Mouse (Mus musculus): ENCODE measurements around the gene Arhgap23. TPM values are rescaled to one million over a fixed set of nuclear protein-coding genes. Genes with fewer than 3 reads are reported as not detected.

Arhgap23 gene
- polyA plus RNA-seq, 1 experiment from 2014 or later, result 7.0 TPM

DNA sequence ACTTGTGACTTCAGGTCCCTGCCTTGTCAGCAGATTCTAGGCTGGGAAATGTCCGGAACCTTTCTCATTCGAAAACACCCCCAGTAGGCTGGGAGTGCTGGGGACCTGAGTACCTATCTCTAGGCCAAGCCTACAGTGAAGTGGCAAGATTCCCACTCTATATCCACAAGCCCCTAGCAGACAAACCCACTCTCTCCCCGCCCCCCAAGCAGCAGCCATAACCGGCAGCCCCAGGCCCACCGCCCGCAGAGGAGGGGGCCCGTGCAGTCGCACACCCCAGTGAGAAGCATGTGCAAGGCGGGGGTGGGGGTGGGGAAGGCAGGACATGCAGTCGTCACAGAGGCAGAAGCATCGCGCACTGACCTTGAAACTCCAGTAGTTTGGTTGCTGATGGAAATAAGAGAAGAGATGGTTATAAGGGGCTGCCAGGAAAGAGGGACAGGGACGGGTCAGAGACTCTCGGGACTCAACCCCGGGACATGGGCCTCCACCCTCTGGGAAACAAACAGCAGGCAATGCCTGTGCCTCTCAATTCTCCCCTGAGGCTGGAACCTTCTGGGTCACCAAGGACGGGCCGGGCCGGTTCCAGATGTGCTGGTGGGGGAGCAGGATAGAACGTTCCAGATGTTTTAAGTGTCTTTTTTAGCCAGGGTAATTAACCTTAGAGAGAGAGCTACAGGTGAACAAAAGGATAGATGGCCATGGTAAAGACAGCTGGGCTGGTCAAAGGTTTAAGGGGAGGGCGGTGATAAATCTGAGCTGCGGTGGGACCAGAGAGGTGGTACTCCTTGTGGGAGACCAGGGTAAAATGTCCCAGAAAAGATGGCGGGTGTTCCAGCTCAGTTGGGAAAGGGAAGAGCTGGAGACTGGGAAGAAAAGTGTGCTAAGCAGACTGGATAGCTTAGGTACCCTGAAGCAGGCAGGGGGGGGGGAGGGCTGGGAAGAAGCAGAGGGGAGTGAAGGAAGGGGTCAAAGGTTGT lies 127.1 kb downstream of the Arhgap23 start:
- Histone ChIP-seq H3K4me3 (ENCODE audit: low read depth, low read length) (no peak overlapping the region), H3K4me1 (ENCODE audit: insufficient read depth, low read depth, low read length) (peaks cover 4% of the 10 kb centered on the region; the same call in 1 of the 2 replicates), H3K4me2 (replicated peaks; ENCODE audit: low read depth, low read length) (no peak overlapping the region), H3K36me3 (ENCODE audit: insufficient read depth, low read length) (no peaks in the 10 kb centered on the region), H3K27ac (ENCODE audit: low read length) (no peak overlapping the region), H3K9me3 (ENCODE audit: low read length) (no peaks in the 10 kb centered on the region), H3K27me3 (replicated peaks; ENCODE audit: insufficient read depth, low read length) (peaks cover 37% of the 10 kb centered on the region), H3K9ac (replicated peaks; ENCODE audit: low read depth) (no peak overlapping the region)
- 79% methylated on average over 22 of the region's 22 CpGs for WGBS
- TF ChIP-seq EP300 (IDR thresholded peaks at IDR 0.05) (no peak), CTCF (IDR thresholded peaks at IDR 0.05) (no peak)
- DNase-seq (ENCODE audit: low spot score) (no peak), ATAC-seq (no peak)

DNA sequence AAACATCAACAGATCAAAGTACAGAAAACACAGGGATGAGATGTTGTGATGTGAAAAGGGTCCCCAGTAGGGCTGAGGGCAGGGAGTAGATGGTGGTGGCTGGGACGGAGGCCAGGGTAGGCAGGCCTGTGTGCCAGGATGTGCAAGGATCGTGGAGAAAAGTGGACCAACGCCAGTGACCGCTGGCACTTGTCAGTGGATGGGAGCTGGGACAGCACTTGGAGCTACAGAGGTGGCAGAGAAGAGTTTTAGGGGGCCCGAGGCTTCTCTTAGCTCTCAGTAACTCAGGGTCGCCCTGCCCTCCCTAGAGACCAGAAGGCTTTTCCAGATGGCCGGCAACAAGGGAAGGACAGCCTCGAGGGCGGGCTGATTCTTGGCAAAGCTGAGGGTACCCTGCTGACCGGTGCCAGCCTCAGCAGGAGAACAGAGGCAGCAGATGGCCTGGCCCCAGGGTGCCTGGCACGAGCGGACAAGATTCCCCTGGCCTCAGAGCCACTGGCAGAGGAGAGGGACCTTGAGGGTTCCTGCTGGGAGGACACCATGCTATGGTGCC lies 127.9 kb downstream of the Arhgap23 start:
- H3K4me3 ChIP-seq (ENCODE audit: low read depth, low read length), result no peak overlapping the region
- DNase-seq (ENCODE audit: low spot score) (no peak), ATAC-seq (no peak)
- no peak overlapping the region for H3K9ac ChIP-seq (replicated peaks; ENCODE audit: low read depth)
- WGBS, result 60% methylated on average over 12 of the region's 12 CpGs
- H3K36me3 ChIP-seq (ENCODE audit: insufficient read depth, low read length), result no peaks in the 10 kb centered on the region
- H3K9me3 ChIP-seq (ENCODE audit: low read length), result no peaks in the 10 kb centered on the region
- peaks cover 4% of the 10 kb centered on the region; the same call in 1 of the 2 replicates for H3K4me1 ChIP-seq (ENCODE audit: insufficient read depth, low read depth, low read length)
- TF ChIP-seq CTCF (IDR thresholded peaks at IDR 0.05) (no peak), EP300 (IDR thresholded peaks at IDR 0.05) (no peak)
- H3K27me3 ChIP-seq (replicated peaks; ENCODE audit: insufficient read depth, low read length), result peaks cover 38% of the 10 kb centered on the region; the same call in 1 of the 2 replicates
- H3K4me2 ChIP-seq (replicated peaks; ENCODE audit: low read depth, low read length), result no peak overlapping the region
- no peak overlapping the region for H3K27ac ChIP-seq (ENCODE audit: low read length)

DNA sequence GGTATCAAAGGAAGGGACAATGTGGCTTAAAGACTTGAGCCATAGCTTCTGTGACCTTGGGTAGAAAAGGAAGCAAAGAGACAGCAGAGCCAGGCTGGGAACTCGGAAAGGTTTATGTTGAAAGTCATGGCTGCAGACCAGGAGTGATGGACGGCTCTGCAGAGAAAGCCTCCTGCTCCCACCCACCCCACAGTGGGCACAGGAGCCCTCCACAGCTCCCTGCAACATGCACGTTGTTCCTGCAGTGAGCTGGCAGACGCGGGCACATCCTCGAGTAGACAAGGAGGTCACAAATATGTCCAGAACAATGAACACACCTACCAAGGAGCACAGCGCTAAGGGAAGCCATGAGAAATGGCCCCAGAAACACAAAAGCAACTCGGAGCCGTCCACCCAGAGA lies 128.6 kb downstream of the Arhgap23 start:
- no peak for TF ChIP-seq CTCF (IDR thresholded peaks at IDR 0.05)
- no peak for TF ChIP-seq EP300 (IDR thresholded peaks at IDR 0.05)
- WGBS, result 82% methylated on average over 9 of the region's 9 CpGs
- H3K27ac ChIP-seq (ENCODE audit: low read length), result no peak overlapping the region
- no peak overlapping the region for H3K4me3 ChIP-seq (ENCODE audit: low read depth, low read length)
- ATAC-seq (no peak), DNase-seq (ENCODE audit: low spot score) (no peak)
- H3K9me3 ChIP-seq (ENCODE audit: low read length), result no peaks in the 10 kb centered on the region
- peaks cover 43% of the 10 kb centered on the region; the same call in 1 of the 2 replicates for H3K27me3 ChIP-seq (replicated peaks; ENCODE audit: insufficient read depth, low read length)
- no peak overlapping the region for H3K9ac ChIP-seq (replicated peaks; ENCODE audit: low read depth)
- peaks cover 4% of the 10 kb centered on the region; the same call in 1 of the 2 replicates for H3K4me1 ChIP-seq (ENCODE audit: insufficient read depth, low read depth, low read length)
- H3K4me2 ChIP-seq (replicated peaks; ENCODE audit: low read depth, low read length), result no peak overlapping the region
- H3K36me3 ChIP-seq (ENCODE audit: insufficient read depth, low read length), result no peaks in the 10 kb centered on the region

DNA sequence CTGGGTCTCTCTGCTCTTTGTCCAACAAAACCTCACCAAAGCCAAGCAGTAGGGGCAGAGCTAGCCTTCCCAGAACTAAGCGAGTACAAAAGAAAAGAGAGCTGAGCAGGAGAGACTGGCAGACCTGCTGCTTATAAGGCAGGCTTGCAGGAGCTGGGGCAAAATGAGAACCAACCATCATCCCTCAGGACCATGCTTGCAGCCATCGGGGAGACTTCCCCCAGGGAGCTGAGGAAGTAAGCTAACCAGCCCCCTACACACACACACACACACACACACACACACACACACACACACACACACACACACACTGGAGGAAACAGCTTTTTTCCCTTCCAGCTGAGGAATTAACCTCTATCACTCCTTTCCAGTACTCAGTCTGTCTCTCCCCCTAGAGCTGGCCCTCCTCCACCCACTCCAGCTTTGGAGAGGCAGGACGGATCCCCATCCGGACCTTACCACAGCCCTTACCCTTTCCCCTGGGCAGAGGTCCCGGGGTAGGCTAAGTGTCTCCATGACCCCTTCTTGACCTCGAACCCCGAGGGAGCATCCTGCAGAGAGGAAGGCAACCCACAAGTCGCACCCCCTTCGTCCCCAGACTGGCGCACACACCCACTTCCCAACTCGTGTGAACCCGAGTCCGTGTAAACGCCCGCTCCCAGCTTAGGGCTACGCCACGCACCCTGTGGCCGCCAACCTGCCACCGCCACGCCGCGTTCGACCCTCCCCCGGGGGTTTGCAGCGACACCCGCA lies 130.7 kb downstream of the Arhgap23 start:
- H3K4me1 ChIP-seq (ENCODE audit: insufficient read depth, low read depth, low read length), result no peaks in the 10 kb centered on the region; the same call in 1 of the 2 replicates
- H3K9me3 ChIP-seq (ENCODE audit: low read length), result no peaks in the 10 kb centered on the region
- peaks cover 47% of the 10 kb centered on the region for H3K27me3 ChIP-seq (replicated peaks; ENCODE audit: insufficient read depth, low read length)
- H3K27ac ChIP-seq (ENCODE audit: low read length), result no peak overlapping the region
- peak overlapping the region; percentile 88 for H3K4me2 ChIP-seq (replicated peaks; ENCODE audit: low read depth, low read length)
- DNase-seq (ENCODE audit: low spot score), result no peak
- H3K9ac ChIP-seq (replicated peaks; ENCODE audit: low read depth), result no peak overlapping the region
- H3K4me3 ChIP-seq (ENCODE audit: low read depth, low read length), result peak overlapping the region; percentile 49
- TF ChIP-seq EP300 (IDR thresholded peaks at IDR 0.05) (no peak), CTCF (IDR thresholded peaks at IDR 0.05) (no peak)
- ATAC-seq, result no peak
- no peaks in the 10 kb centered on the region for H3K36me3 ChIP-seq (ENCODE audit: insufficient read depth, low read length)
- WGBS, result 3% methylated on average over 25 of the region's 26 CpGs

DNA sequence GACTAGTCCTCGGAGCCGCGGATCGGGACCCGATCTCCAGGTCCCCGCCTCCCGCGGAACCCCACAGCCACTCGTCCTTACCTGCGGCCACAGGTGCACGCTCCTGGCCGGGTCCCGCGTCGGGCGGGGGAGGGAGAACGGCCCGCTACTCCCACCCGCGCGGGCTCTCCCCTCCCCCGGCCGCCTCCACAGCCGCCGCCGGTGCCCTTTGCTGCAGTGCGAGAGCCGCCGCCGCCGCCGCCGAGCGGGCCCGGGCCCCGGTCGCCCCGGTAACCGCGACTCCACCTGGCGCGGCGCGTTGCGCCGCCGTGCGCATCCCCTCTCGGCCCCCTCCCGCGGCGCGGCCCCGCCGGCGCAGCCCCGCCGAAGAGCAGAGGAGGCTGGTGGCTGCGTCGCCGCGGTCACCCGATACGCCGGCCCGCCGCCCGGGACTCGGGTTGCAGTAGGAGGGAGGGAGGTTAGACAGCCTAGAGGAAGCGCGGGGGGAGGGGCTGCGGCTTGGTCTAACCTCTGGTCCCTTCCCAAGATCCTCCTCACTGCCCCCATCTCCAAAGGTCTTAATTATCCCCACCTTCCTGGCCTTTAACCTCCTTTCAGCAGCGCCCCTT lies 131.6 kb downstream of the Arhgap23 start:
- no peak for TF ChIP-seq EP300 (IDR thresholded peaks at IDR 0.05)
- no peak for TF ChIP-seq CTCF (IDR thresholded peaks at IDR 0.05)
- H3K36me3 ChIP-seq (ENCODE audit: insufficient read depth, low read length), result no peaks in the 10 kb centered on the region
- ATAC-seq (peak; percentile 67), DNase-seq (ENCODE audit: low spot score) (peak; percentile 23)
- peak overlapping the region; percentile 49 for H3K4me3 ChIP-seq (ENCODE audit: low read depth, low read length)
- H3K4me2 ChIP-seq (replicated peaks; ENCODE audit: low read depth, low read length), result peak overlapping the region; percentile 88
- no peaks in the 10 kb centered on the region for H3K9me3 ChIP-seq (ENCODE audit: low read length)
- peaks cover 55% of the 10 kb centered on the region for H3K27me3 ChIP-seq (replicated peaks; ENCODE audit: insufficient read depth, low read length)
- H3K27ac ChIP-seq (ENCODE audit: low read length), result no peak overlapping the region
- 2% methylated on average over 13 of the region's 73 CpGs for WGBS
- H3K4me1 ChIP-seq (ENCODE audit: insufficient read depth, low read depth, low read length), result no peaks in the 10 kb centered on the region; the same call in 1 of the 2 replicates
- no peak overlapping the region for H3K9ac ChIP-seq (replicated peaks; ENCODE audit: low read depth)
